Comparison of ENCODE assay signal across 8 mouse cellular contexts in the genomic region with DNA sequence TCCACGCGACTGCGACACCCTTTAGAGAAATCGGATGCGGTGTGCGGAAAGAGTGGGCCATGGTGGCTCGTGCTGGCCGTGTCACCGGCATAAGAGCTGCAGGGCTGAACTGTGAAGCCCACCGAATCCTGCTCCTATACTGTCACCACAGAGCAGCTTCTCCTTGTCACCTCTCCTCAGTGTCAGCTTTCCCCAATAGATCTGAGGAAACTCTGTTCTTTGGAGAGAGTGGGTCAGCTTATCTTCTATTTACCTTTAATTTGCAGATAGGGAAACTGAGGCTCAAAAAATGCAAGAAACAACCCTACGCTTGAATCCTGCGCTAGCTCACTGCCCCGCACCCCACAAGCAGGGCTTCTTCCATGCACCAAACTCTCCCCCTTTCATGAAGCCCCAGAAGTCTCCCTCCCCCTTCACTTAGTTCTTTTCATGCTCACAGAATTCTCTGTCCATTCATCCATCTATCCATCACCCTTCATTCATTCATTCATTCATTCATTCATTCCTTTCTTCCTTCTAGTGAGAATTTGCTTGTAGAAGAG. TPM values are rescaled to one million over a fixed set of nuclear protein-coding genes. Genes with fewer than 3 reads are reported as not detected.
DNase-seq lines count a peak whose midpoint lies in the region; ATAC-seq and TF ChIP-seq lines count a peak whose summit lies in the region.

No protein-coding gene starts in this region.

- no peaks in the 10 kb centered on the region for H3K36me3 ChIP-seq in hindbrain, embryonic 16.5 days (ENCODE audit: control insufficient read depth, insufficient read depth, low read length)
- H3K36me3 ChIP-seq in midbrain, postnatal 0 days (ENCODE audit: insufficient read depth, low read length) = no peaks in the 10 kb centered on the region

- intact Hi-C loops in left cerebral cortex, adult 2 months (cut with DNase I) = no loop called here
- intact Hi-C loops in left cerebral cortex, postnatal 4 days (cut with DNase I) = no loop called here

- no peak for TF ChIP-seq POLR2A in cortical plate, adult 2 months (IDR thresholded peaks at IDR 0.05; ENCODE audit: extremely low read depth, insufficient read depth, low read length)

- no peak for TF ChIP-seq CTCF in left cerebral cortex, adult 2 months (IDR thresholded peaks at IDR 0.05)
- TF ChIP-seq CTCF in cortical plate, adult 2 months (IDR thresholded peaks at IDR 0.05; ENCODE audit: extremely low read depth, insufficient read depth, low read length) = no peak
- TF ChIP-seq CTCF in midbrain, postnatal 0 days (IDR thresholded peaks at IDR 0.05) = no peak

- no peaks in the 10 kb centered on the region for H3K27me3 ChIP-seq in hindbrain, embryonic 16.5 days (replicated peaks; ENCODE audit: control insufficient read depth, insufficient read depth, low read length)
- no peaks in the 10 kb centered on the region for H3K27me3 ChIP-seq in midbrain, postnatal 0 days (ENCODE audit: insufficient read depth, low read length)

- peak overlapping the region; percentile 98 for H3K9ac ChIP-seq in hindbrain, embryonic 16.5 days (ENCODE audit: low read depth, low read length)
- peak overlapping the region; percentile 94 for H3K9ac ChIP-seq in midbrain, postnatal 0 days (replicated peaks; ENCODE audit: low read length, poor library complexity, severe bottlenecking)

- peak overlapping the region; percentile 99 for H3K27ac ChIP-seq in left cerebral cortex, adult 2 months
- peak overlapping the region; percentile 97 for H3K27ac ChIP-seq in cortical plate, adult 2 months (ENCODE audit: insufficient read depth, low read length)
- H3K27ac ChIP-seq in hindbrain, embryonic 16.5 days (ENCODE audit: low read depth, low read length) = peak overlapping the region; percentile 95
- peak overlapping the region; percentile 84 for H3K27ac ChIP-seq in midbrain, postnatal 0 days (ENCODE audit: low read depth, low read length)

- H3K4me3 ChIP-seq in left cerebral cortex, adult 2 months = peak overlapping the region; percentile 96
- H3K4me3 ChIP-seq in cortical plate, adult 2 months (ENCODE audit: insufficient read depth, low read length) = peak overlapping the region; percentile 64
- H3K4me3 ChIP-seq in hindbrain, embryonic 16.5 days (ENCODE audit: low read length) = peak overlapping the region; percentile 88
- peak overlapping the region; percentile 87 for H3K4me3 ChIP-seq in midbrain, postnatal 0 days (ENCODE audit: low read depth, low read length)

- no peak for DNase-seq in left cerebral cortex, adult 2 months (ENCODE audit: extremely low spot score in 1 of 2, low spot score in 2 of 2)
- DNase-seq in left cerebral cortex, postnatal 4 days = no peak
- no peak for DNase-seq in midbrain, postnatal 0 days (ENCODE audit: low spot score)
- no peak for DNase-seq in c-Kit-positive CD71-positive TER-119-positive erythroid progenitor cells, embryonic 14.5 days (ENCODE audit: low spot score)
- DNase-seq in yolk sac, embryonic 10.5 days (ENCODE audit: low spot score) = no peak
- DNase-seq in cerebellum, adult 9-10 months = no peak

- H3K4me1 ChIP-seq in cortical plate, adult 2 months (ENCODE audit: control insufficient read depth, insufficient read depth, low read length) = peaks cover 8% of the 10 kb centered on the region
- H3K4me1 ChIP-seq in hindbrain, embryonic 16.5 days (ENCODE audit: control insufficient read depth, insufficient read depth, low read depth, low read length) = peaks cover 20% of the 10 kb centered on the region
- peaks cover 12% of the 10 kb centered on the region for H3K4me1 ChIP-seq in midbrain, postnatal 0 days (ENCODE audit: insufficient read depth, low read length)

- 9% methylated on average over 13 of the region's 13 CpGs for WGBS in hindbrain, embryonic 16.5 days
- 6% methylated on average over 13 of the region's 13 CpGs for WGBS in midbrain, postnatal 0 days

- peak overlapping the region; percentile 63 for H3K4me2 ChIP-seq in hindbrain, embryonic 16.5 days (ENCODE audit: low read length)
- H3K4me2 ChIP-seq in midbrain, postnatal 0 days (ENCODE audit: low read depth, low read length, poor library complexity, severe bottlenecking) = peak overlapping the region; percentile 65

- no peaks in the 10 kb centered on the region for H3K9me3 ChIP-seq in hindbrain, embryonic 16.5 days (ENCODE audit: control insufficient read depth, low read length)
- no peaks in the 10 kb centered on the region; the same call in 1 of the 2 replicates for H3K9me3 ChIP-seq in midbrain, postnatal 0 days (ENCODE audit: low read length)

- ATAC-seq in hindbrain, embryonic 16.5 days = peak; percentile 87
- peak; percentile 10 for ATAC-seq in midbrain, postnatal 0 days (ENCODE audit: low FRiP score)

RNA-seq across cellular contexts. Expression of a gene that starts 0.4 kb away (rescaled TPM):
- total RNA-seq in left cerebral cortex, adult 2 months (2021) = 100 to 1,000 TPM; 214 to 225 TPM
- total RNA-seq in left cerebral cortex, postnatal 4 days (2021) = 100 to 1,000 TPM; 123 to 135 TPM
- 214 and 216 TPM in 2 replicates for polyA plus RNA-seq in cortical plate, adult 2 months (2012; rRNA removed)
- polyA plus RNA-seq in hindbrain, embryonic 16.5 days (2015; fragmentation: Nextera tagmentation; extraction: Ambion mirVana) = 34.6 and 36.5 TPM in 2 replicates
- 168 and 185 TPM in 2 replicates for total RNA-seq in midbrain, postnatal 0 days (2014; rRNA removed)
- 25.2 and 28.7 TPM in 2 replicates for polyA plus RNA-seq in midbrain, postnatal 0 days (2015; fragmentation: Nextera tagmentation; extraction: Ambion mirVana)

RNA-seq across cellular contexts. Expression of a gene that starts 26.0 kb away (rescaled TPM):
- total RNA-seq in left cerebral cortex, adult 2 months (2021) = 10 to 100 TPM; 44.7 to 49.9 TPM
- 10 to 100 TPM; 46.2 to 48.3 TPM for total RNA-seq in left cerebral cortex, postnatal 4 days (2021)
- 39.0 TPM in 2 replicates for polyA plus RNA-seq in cortical plate, adult 2 months (2012; rRNA removed)
- 62.2 and 65.8 TPM in 2 replicates for polyA plus RNA-seq in hindbrain, embryonic 16.5 days (2015; fragmentation: Nextera tagmentation; extraction: Ambion mirVana)
- 65.0 and 66.0 TPM in 2 replicates for total RNA-seq in midbrain, postnatal 0 days (2014; rRNA removed)
- polyA plus RNA-seq in midbrain, postnatal 0 days (2015; fragmentation: Nextera tagmentation; extraction: Ambion mirVana) = 55.2 and 55.4 TPM in 2 replicates

RNA-seq across cellular contexts. Expression of a gene that starts 57.4 kb away (rescaled TPM):
- 100 to 1,000 TPM in 1 of 2 experiments, 10 to 100 TPM in 1; 97.9 to 105 TPM for total RNA-seq in left cerebral cortex, adult 2 months (2021)
- total RNA-seq in left cerebral cortex, postnatal 4 days (2021) = 100 to 1,000 TPM in 1 of 2 experiments, 10 to 100 TPM in 1; 97.1 to 104 TPM
- 44.7 and 45.4 TPM in 2 replicates for polyA plus RNA-seq in cortical plate, adult 2 months (2012; rRNA removed)
- 42.6 and 50.0 TPM in 2 replicates for polyA plus RNA-seq in hindbrain, embryonic 16.5 days (2015; fragmentation: Nextera tagmentation; extraction: Ambion mirVana)
- 88.2 and 103 TPM in 2 replicates for total RNA-seq in midbrain, postnatal 0 days (2014; rRNA removed)
- 26.9 and 27.5 TPM in 2 replicates for polyA plus RNA-seq in midbrain, postnatal 0 days (2015; fragmentation: Nextera tagmentation; extraction: Ambion mirVana)
